Mouse (Mus musculus) hematopoietic multipotent progenitor cell, adult 10-12 weeks (in vitro differentiated cells): Measurements from ENCODE around the gene Dlx3. TPM values are rescaled to one million over a fixed set of nuclear protein-coding genes. Genes with fewer than 3 reads are reported as not detected.

Experiments used
- polyA plus RNA-seq: library from polyadenylated mRNA; stranded (reverse); fragments of >175 nt; gene quantifications from 2 replicates; pipeline ENCODE4 v1.2.3, GENCODE M21; 2012; ENCODE audit warnings: low replicate concordance

The Dlx3 gene
- polyA plus RNA-seq, result 0.11 TPM in 1 of 2 replicates, not detected in the other

DNA sequence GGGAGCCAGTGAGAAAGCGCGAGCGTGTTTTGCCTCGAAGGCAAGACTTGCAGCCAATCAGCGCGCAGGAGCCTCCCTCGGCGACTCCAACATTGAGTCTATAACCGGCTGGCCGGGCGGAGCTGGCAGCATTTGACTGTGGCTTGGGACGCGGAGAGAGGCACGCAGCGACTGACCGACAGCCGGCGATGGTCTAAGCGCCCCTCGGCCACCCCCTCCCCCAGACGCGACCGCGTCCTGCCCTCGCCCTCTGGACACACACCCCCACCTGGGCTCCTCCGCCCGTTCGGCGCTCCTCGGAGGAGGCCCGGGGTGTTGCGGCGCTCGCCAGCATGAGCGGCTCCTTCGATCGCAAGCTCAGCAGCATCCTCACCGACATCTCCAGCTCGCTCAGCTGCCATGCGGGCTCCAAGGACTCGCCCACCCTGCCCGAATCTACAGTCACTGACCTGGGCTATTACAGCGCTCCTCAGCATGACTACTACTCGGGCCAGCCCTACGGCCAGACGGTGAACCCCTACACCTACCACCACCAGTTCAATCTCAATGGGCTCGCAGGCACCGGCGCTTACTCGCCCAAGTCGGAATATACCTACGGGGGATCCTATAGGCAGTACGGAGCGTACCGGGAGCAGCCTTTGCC, at the start of gene Dlx3:
Gene Dlx3 (plus strand): TSS at position 130 of the 643 bp plus-strand sequence.

DNA sequence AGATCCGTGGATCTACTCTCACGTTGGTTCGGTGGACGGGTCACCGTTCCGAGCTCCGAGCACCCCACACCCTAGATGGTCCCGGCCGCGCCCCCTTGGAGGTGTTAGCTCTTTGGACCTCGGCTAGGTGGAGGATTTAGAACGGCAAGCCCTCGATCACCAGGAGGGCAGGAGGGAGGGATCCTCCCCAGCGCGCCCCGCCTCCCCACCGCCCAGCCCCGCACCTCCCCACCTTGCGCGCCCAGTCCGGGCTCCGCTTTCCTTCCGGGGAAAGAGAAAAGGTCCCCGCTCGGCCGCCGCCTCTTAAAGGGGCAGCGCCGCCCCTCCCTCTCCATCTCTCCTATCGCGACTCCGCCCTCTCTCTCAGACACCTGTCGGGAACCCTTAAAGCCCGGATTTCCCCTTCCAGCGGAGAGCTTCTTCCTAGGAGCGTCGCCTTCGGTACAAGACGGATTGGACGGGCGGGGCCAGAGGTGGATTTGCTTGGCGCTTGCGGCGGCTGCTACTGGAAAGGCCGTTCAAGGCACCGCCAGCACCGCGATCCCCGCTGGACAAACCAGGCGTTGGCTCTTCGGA, 43.3 kb upstream of the Dlx3 start, which contains the start of gene Itga3:
Gene Itga3 (minus strand): TSS at position 266 of the 576 bp plus-strand sequence.

DNA sequence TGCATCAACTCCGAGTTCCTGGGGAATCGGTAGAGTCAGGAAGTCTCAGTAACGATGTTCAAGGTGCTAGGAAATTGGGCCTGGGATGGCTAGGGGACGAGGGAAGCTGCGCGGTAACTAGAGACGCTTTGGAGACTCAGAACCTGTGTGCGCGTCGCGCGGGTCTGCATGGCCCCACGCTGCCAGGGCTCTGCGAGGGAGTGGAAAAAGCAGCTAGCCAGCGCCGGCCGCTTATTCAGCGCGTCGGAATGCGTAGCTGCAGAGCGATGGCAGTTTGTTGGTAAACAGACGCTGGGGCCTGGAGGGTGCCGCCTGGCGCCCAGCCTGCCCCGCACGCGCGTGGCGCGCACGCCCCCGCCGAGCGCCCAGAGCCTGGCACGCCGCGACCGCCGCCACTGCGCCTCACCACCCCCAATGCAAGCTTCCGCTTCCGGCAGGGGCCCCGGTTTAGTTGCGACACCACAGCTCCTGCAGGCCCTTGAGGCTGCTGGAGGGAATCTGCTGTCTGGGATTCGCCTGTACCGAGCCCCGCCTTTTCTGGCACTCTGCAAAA, 26.0 kb downstream of the Dlx3 start, which contains the start of gene Dlx4:
Gene Dlx4 (minus strand): TSS at position 413 of the 553 bp plus-strand sequence.

Other genes with a start within 250 kb of the Dlx3 start
- 0.81 and 0.82 TPM in 2 replicates for gene Col1a1, start 183.9 kb upstream of the Dlx3 start, polyA plus RNA-seq
- gene Hils1, start 152.5 kb upstream of the Dlx3 start, polyA plus RNA-seq, result not detected in 2 replicates
- not detected in 2 replicates for gene Sgca, start 143.8 kb upstream of the Dlx3 start, polyA plus RNA-seq
- 224 and 401 TPM in 2 replicates for gene Ppp1r9b, start 129.1 kb upstream of the Dlx3 start, polyA plus RNA-seq
- 14.1 and 40.7 TPM in 2 replicates for gene Samd14, start 110.2 kb upstream of the Dlx3 start, polyA plus RNA-seq
- 15.5 and 21.2 TPM in 2 replicates for gene Pdk2, start 78.8 kb upstream of the Dlx3 start, polyA plus RNA-seq
- 2.9 and 3.7 TPM in 2 replicates for gene Itga3, start 43.3 kb upstream of the Dlx3 start, polyA plus RNA-seq
- gene Dlx4, start 26.1 kb downstream of the Dlx3 start, polyA plus RNA-seq, result not detected in 2 replicates
- 0.18 TPM in 1 of 2 replicates, not detected in the other for gene Tac4, start 141.4 kb downstream of the Dlx3 start, polyA plus RNA-seq
- gene Kat7, start 190.1 kb downstream of the Dlx3 start, polyA plus RNA-seq, result 17.9 and 24.9 TPM in 2 replicates
- gene Fam117a, start 216.9 kb downstream of the Dlx3 start, polyA plus RNA-seq, result 199 and 242 TPM in 2 replicates